Mouse (Mus musculus) lung, embryonic 16.5 days (tissue): Measurements from ENCODE around the gene Mpg. TPM values are rescaled to one million over a fixed set of nuclear protein-coding genes. Genes with fewer than 3 reads are reported as not detected.

Experiments used
- ATAC-seq: fragments of 200-750 bp; cut with Nextera tagmentation; 2 replicates; pipeline ENCODE4 v1.8.0; 2017; ENCODE audit warnings: low read depth, mild to moderate bottlenecking, moderate library complexity
- H3K27ac ChIP-seq: fragments of 300-500 bp; sonication (generic); 2 replicates; pipeline ENCODE4 v1.5.1; 2014; ENCODE audit warnings: mild to moderate bottlenecking, control low read depth, low read length
- H3K27me3 ChIP-seq: fragments of 300-500 bp; sonication (generic); 2 replicates; pipeline ENCODE4 v1.6.1; 2014; ENCODE audit warnings: low read depth, low read length, mixed read lengths; ENCODE audit not compliant: control insufficient read depth, insufficient read depth
- H3K36me3 ChIP-seq: fragments of 300-500 bp; sonication (generic); 2 replicates; pipeline ENCODE4 v1.6.1; 2014; ENCODE audit warnings: low read length; ENCODE audit not compliant: control insufficient read depth, insufficient read depth
- H3K4me1 ChIP-seq: fragments of 300-500 bp; sonication (generic); replicated peaks from 2 replicates; pipeline ENCODE4 v1.6.1; 2014; ENCODE audit warnings: low read length, mixed read lengths; ENCODE audit not compliant: control insufficient read depth, insufficient read depth
- H3K4me2 ChIP-seq: fragments of 300-500 bp; sonication (generic); 2 replicates; pipeline ENCODE4 v1.6.1; 2014; ENCODE audit warnings: low read depth, low read length, control low read depth
- H3K4me3 ChIP-seq: fragments of 300-500 bp; sonication (generic); 2 replicates; pipeline ENCODE4 v1.5.1; 2014; ENCODE audit warnings: mild to moderate bottlenecking, low read length, control low read depth
- H3K9ac ChIP-seq: fragments of 300-500 bp; sonication (generic); 2 replicates; pipeline ENCODE4 v1.6.1; 2014; ENCODE audit warnings: low read length, control low read depth
- H3K9me3 ChIP-seq: fragments of 300-500 bp; sonication (generic); 2 replicates; pipeline ENCODE4 v1.6.1; 2016; ENCODE audit warnings: low read length; ENCODE audit not compliant: control insufficient read depth
- WGBS: fragments of 180-500 bp; shearing (Covaris S2); extraction: QIAGEN DNeasy Blood & Tissue Kit; methylation state at CpG from one replicate; pipeline ENCODE4 v1.1.7; 2014; 5-methylcytosine and 5-hydroxymethylcytosine counted together
- polyA plus RNA-seq: library from polyadenylated mRNA; unstranded; fragments of >200 nt; fragmentation: Nextera tagmentation; extraction: Ambion mirVana; gene quantifications from 2 replicates; pipeline ENCODE4 v1.2.1, GENCODE M21; 2015

Gene Mpg
- polyA plus RNA-seq, 1 experiment from 2014 or later = 37.9 TPM

- Histone ChIP-seq H3K27ac (no peak overlapping the region), H3K36me3 (peaks cover 7% of the 10 kb centered on the region; the same call in 1 of the 2 replicates), H3K4me1 (no peaks in the 10 kb centered on the region)
Measured at GRCm38 (mm10) chr11:32244617-32245016, 18.3 kb downstream of the Mpg start.

GRCm38 (mm10) chr11:32245614-32246013, 19.3 kb downstream of the Mpg start:
- no peak overlapping the region for H3K27ac ChIP-seq
- no peaks in the 10 kb centered on the region for H3K9me3 ChIP-seq
- H3K4me1 ChIP-seq = no peaks in the 10 kb centered on the region
- no peak for ATAC-seq
- no peaks in the 10 kb centered on the region for H3K27me3 ChIP-seq
- H3K36me3 ChIP-seq = peaks cover 7% of the 10 kb centered on the region; the same call in 1 of the 2 replicates
- no peak overlapping the region for H3K4me3 ChIP-seq
- 88% methylated on average over 6 of the region's 6 CpGs for WGBS
- no peak overlapping the region for H3K4me2 ChIP-seq
- no peak overlapping the region for H3K9ac ChIP-seq

More at GRCm38 (mm10) chr11:32244617-32245016, 18.3 kb downstream of the Mpg start:
- no peak overlapping the region for H3K4me2 ChIP-seq
- ATAC-seq = no peak
- no peaks in the 10 kb centered on the region for H3K27me3 ChIP-seq
- no peak overlapping the region for H3K9ac ChIP-seq
- H3K4me3 ChIP-seq = no peak overlapping the region
- WGBS = 90% methylated on average over 1 of the region's 1 CpGs
- H3K9me3 ChIP-seq = no peaks in the 10 kb centered on the region

- H3K4me3 ChIP-seq = no peak overlapping the region
- H3K9me3 ChIP-seq = no peaks in the 10 kb centered on the region
- no peak overlapping the region for H3K4me2 ChIP-seq
- H3K4me1 ChIP-seq = no peaks in the 10 kb centered on the region
- ATAC-seq = no peak
- H3K27me3 ChIP-seq = no peaks in the 10 kb centered on the region
- H3K27ac ChIP-seq = no peak overlapping the region
- H3K36me3 ChIP-seq = peaks cover 5% of the 10 kb centered on the region; the same call in 1 of the 2 replicates
- no peak overlapping the region for H3K9ac ChIP-seq
Measured at GRCm38 (mm10) chr11:32247068-32247467, 20.8 kb downstream of the Mpg start.

DNA sequence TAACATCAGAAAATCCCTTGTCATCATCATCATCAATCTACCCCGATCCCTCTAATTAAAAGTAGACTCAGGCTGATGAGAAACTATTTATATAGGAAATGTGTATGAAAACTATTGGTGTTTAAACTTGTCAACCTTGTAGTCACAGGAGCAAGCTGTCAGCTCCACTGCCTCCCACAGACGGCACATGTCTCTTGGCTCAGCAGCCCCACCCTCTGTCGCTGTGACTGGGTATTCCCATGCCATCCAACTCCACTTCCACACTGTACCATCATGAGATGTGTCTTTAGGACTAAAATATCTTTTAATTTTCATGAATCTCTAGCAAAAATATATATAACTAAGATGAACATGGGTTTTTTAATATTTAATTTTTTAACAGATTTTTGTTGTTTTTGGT, 22.0 kb downstream of the Mpg start:
- Histone ChIP-seq H3K9me3 (no peaks in the 10 kb centered on the region), H3K4me3 (no peak overlapping the region), H3K27me3 (no peaks in the 10 kb centered on the region), H3K9ac (no peak overlapping the region), H3K4me1 (no peaks in the 10 kb centered on the region), H3K27ac (no peak overlapping the region), H3K4me2 (no peak overlapping the region), H3K36me3 (peaks cover 5% of the 10 kb centered on the region; the same call in 1 of the 2 replicates)
- 70% methylated on average over 3 of the region's 3 CpGs for WGBS
- no peak for ATAC-seq

GRCm38 (mm10) chr11:32250880-32251763, 24.8 kb downstream of the Mpg start:
- Histone ChIP-seq H3K4me2 (no peak overlapping the region), H3K27me3 (no peaks in the 10 kb centered on the region), H3K4me3 (no peak overlapping the region), H3K9me3 (no peaks in the 10 kb centered on the region), H3K27ac (no peak overlapping the region), H3K9ac (no peak overlapping the region), H3K36me3 (peaks cover 4% of the 10 kb centered on the region; the same call in 1 of the 2 replicates), H3K4me1 (no peaks in the 10 kb centered on the region)
- no peak for ATAC-seq
- 82% methylated on average over 8 of the region's 8 CpGs for WGBS

DNA sequence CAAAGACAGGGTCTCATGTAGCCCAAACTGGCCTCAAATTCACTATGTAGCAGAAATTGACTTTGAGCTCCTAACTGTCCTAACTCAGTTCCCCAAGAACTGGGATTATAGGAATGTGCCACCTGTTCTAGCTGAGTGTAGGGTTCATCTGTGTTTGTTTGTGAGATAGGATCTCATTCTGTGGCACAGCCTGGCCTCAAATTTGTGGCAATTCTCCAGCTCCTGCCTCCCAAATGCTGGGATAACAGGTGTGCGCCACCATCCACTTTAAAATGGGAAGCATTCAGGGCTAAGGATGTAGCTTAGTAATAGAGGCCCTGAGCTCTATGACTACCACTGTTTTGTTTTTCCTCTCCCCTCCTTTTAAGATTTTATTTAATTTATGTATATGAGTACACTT, 26.8 kb downstream of the Mpg start:
- ATAC-seq = no peak
- H3K9me3 ChIP-seq = no peaks in the 10 kb centered on the region
- no peak overlapping the region for H3K9ac ChIP-seq
- no peaks in the 10 kb centered on the region for H3K27me3 ChIP-seq
- H3K4me2 ChIP-seq = no peak overlapping the region
- no peak overlapping the region for H3K4me3 ChIP-seq
- 93% methylated on average over 1 of the region's 1 CpGs for whole genome bisulfite sequencing
- no peaks in the 10 kb centered on the region for H3K4me1 ChIP-seq
- H3K27ac ChIP-seq = no peak overlapping the region
- peaks cover 4% of the 10 kb centered on the region; the same call in 1 of the 2 replicates for H3K36me3 ChIP-seq

- Histone ChIP-seq H3K4me1 (no peaks in the 10 kb centered on the region), H3K9me3 (no peaks in the 10 kb centered on the region), H3K4me2 (no peak overlapping the region), H3K36me3 (peaks cover 4% of the 10 kb centered on the region; the same call in 1 of the 2 replicates), H3K27ac (no peak overlapping the region), H3K4me3 (no peak overlapping the region), H3K27me3 (no peaks in the 10 kb centered on the region), H3K9ac (no peak overlapping the region)
- 97% methylated on average over 1 of the region's 1 CpGs for WGBS
- no peak for ATAC-seq
Measured at GRCm38 (mm10) chr11:32256146-32256545, 29.8 kb downstream of the Mpg start.

- Histone ChIP-seq H3K9me3 (no peaks in the 10 kb centered on the region), H3K36me3 (peaks cover 4% of the 10 kb centered on the region; the same call in 1 of the 2 replicates)
Measured at GRCm38 (mm10) chr11:32256566-32256965, 30.3 kb downstream of the Mpg start.

GRCm38 (mm10) chr11:32262674-32263415, 36.5 kb downstream of the Mpg start:
- H3K36me3 ChIP-seq = peaks cover 4% of the 10 kb centered on the region; the same call in 1 of the 2 replicates
- no peak overlapping the region for H3K9ac ChIP-seq
- no peaks in the 10 kb centered on the region for H3K9me3 ChIP-seq
- H3K4me3 ChIP-seq = no peak overlapping the region
- no peak overlapping the region for H3K4me2 ChIP-seq
- H3K27me3 ChIP-seq = no peaks in the 10 kb centered on the region
- no peak for ATAC-seq
- no peak overlapping the region for H3K27ac ChIP-seq
- WGBS = 62% methylated on average over 10 of the region's 10 CpGs
- peaks cover 3% of the 10 kb centered on the region; the same call in 1 of the 2 replicates for H3K4me1 ChIP-seq

More at GRCm38 (mm10) chr11:32256566-32256965, 30.3 kb downstream of the Mpg start:
- ATAC-seq = no peak
- H3K4me2 ChIP-seq = no peak overlapping the region
- 90% methylated on average over 3 of the region's 3 CpGs for WGBS
- no peaks in the 10 kb centered on the region for H3K27me3 ChIP-seq
- H3K4me3 ChIP-seq = no peak overlapping the region
- H3K27ac ChIP-seq = no peak overlapping the region
- no peaks in the 10 kb centered on the region for H3K4me1 ChIP-seq
- no peak overlapping the region for H3K9ac ChIP-seq
